Mouse (Mus musculus): ENCODE results near the gene Ablim1. TPM values are rescaled to one million over a fixed set of nuclear protein-coding genes. Genes with fewer than 3 reads are reported as not detected.
A peak's percentile ranks its signal among the peaks of the same experiment; 100 is the strongest.

Gene Ablim1
- polyA plus RNA-seq, 1 experiment from 2014 or later: 29.2 TPM

GRCm38 (mm10) chr19:57358836-57359598 lies 44.3 kb upstream of the Ablim1 start:
- H3K9ac ChIP-seq (ENCODE audit: low read depth, low read length): no peak overlapping the region
- WGBS: 89% methylated on average over 20 of the region's 20 CpGs
- peak overlapping the region; percentile 68 for H3K4me2 ChIP-seq (ENCODE audit: low read depth, low read length)
- H3K27me3 ChIP-seq (replicated peaks; ENCODE audit: control insufficient read depth, insufficient read depth, low read length): no peaks in the 10 kb centered on the region
- peak overlapping the region; percentile 57; the same call in 1 of the 2 replicates for H3K27ac ChIP-seq (ENCODE audit: low read length)
- no peaks in the 10 kb centered on the region for H3K36me3 ChIP-seq (ENCODE audit: control insufficient read depth, insufficient read depth, low read length)
- H3K9me3 ChIP-seq (ENCODE audit: control insufficient read depth, low read length): no peaks in the 10 kb centered on the region
- no peak for ATAC-seq
- H3K4me3 ChIP-seq (ENCODE audit: low read length): peak overlapping the region; percentile 3; the same call in 1 of the 2 replicates
- H3K4me1 ChIP-seq (ENCODE audit: control insufficient read depth, insufficient read depth, low read length): peaks cover 31% of the 10 kb centered on the region

- Histone ChIP-seq H3K27me3 (replicated peaks; ENCODE audit: control insufficient read depth, insufficient read depth, low read length) (no peaks in the 10 kb centered on the region), H3K9ac (ENCODE audit: low read depth, low read length) (no peak overlapping the region), H3K27ac (ENCODE audit: low read length) (peak overlapping the region; percentile 57; the same call in 1 of the 2 replicates), H3K36me3 (ENCODE audit: control insufficient read depth, insufficient read depth, low read length) (no peaks in the 10 kb centered on the region), H3K4me1 (ENCODE audit: control insufficient read depth, insufficient read depth, low read length) (peaks cover 28% of the 10 kb centered on the region), H3K4me2 (ENCODE audit: low read depth, low read length) (peak overlapping the region; percentile 68), H3K9me3 (ENCODE audit: control insufficient read depth, low read length) (no peaks in the 10 kb centered on the region), H3K4me3 (ENCODE audit: low read length) (peak overlapping the region; percentile 3; the same call in 1 of the 2 replicates)
- ATAC-seq: no peak
- 53% methylated on average over 12 of the region's 12 CpGs for WGBS
Observed at GRCm38 (mm10) chr19:57358322-57358721, 43.6 kb upstream of the Ablim1 start.

GRCm38 (mm10) chr19:57357811-57358210 lies 43.1 kb upstream of the Ablim1 start:
- H3K9ac ChIP-seq (ENCODE audit: low read depth, low read length): no peak overlapping the region
- H3K27me3 ChIP-seq (replicated peaks; ENCODE audit: control insufficient read depth, insufficient read depth, low read length): no peaks in the 10 kb centered on the region
- H3K9me3 ChIP-seq (ENCODE audit: control insufficient read depth, low read length): no peaks in the 10 kb centered on the region
- 0 out of 2 replicates have a peak overlapping the region, but pooled peaks have one; percentile 1 for H3K4me3 ChIP-seq (ENCODE audit: low read length)
- no peak for ATAC-seq
- peaks cover 23% of the 10 kb centered on the region for H3K4me1 ChIP-seq (ENCODE audit: control insufficient read depth, insufficient read depth, low read length)
- peak overlapping the region; percentile 57; the same call in 1 of the 2 replicates for H3K27ac ChIP-seq (ENCODE audit: low read length)
- H3K4me2 ChIP-seq (ENCODE audit: low read depth, low read length): no peak overlapping the region
- WGBS: 78% methylated on average over 5 of the region's 5 CpGs
- H3K36me3 ChIP-seq (ENCODE audit: control insufficient read depth, insufficient read depth, low read length): no peaks in the 10 kb centered on the region

GRCm38 (mm10) chr19:57357244-57357643 lies 42.5 kb upstream of the Ablim1 start:
- Histone ChIP-seq H3K27ac (ENCODE audit: low read length) (no peak overlapping the region), H3K9me3 (ENCODE audit: control insufficient read depth, low read length) (no peaks in the 10 kb centered on the region), H3K36me3 (ENCODE audit: control insufficient read depth, insufficient read depth, low read length) (no peaks in the 10 kb centered on the region), H3K9ac (ENCODE audit: low read depth, low read length) (no peak overlapping the region), H3K4me1 (ENCODE audit: control insufficient read depth, insufficient read depth, low read length) (peaks cover 18% of the 10 kb centered on the region; the same call in 1 of the 2 replicates), H3K4me3 (ENCODE audit: low read length) (no peak overlapping the region), H3K27me3 (replicated peaks; ENCODE audit: control insufficient read depth, insufficient read depth, low read length) (no peaks in the 10 kb centered on the region), H3K4me2 (ENCODE audit: low read depth, low read length) (no peak overlapping the region)
- WGBS: 80% methylated on average over 6 of the region's 6 CpGs
- ATAC-seq: no peak

- Histone ChIP-seq H3K27me3 (replicated peaks; ENCODE audit: control insufficient read depth, insufficient read depth, low read length) (no peaks in the 10 kb centered on the region), H3K4me3 (ENCODE audit: low read length) (no peak overlapping the region), H3K4me1 (ENCODE audit: control insufficient read depth, insufficient read depth, low read length) (peaks cover 18% of the 10 kb centered on the region; the same call in 1 of the 2 replicates), H3K36me3 (ENCODE audit: control insufficient read depth, insufficient read depth, low read length) (no peaks in the 10 kb centered on the region), H3K9ac (ENCODE audit: low read depth, low read length) (no peak overlapping the region), H3K27ac (ENCODE audit: low read length) (peak overlapping the region; percentile 76), H3K4me2 (ENCODE audit: low read depth, low read length) (no peak overlapping the region), H3K9me3 (ENCODE audit: control insufficient read depth, low read length) (no peaks in the 10 kb centered on the region)
- WGBS: 50% methylated on average over 7 of the region's 7 CpGs
- ATAC-seq: no peak
Observed at GRCm38 (mm10) chr19:57356273-57356672, 41.6 kb upstream of the Ablim1 start.

GRCm38 (mm10) chr19:57355451-57356251 lies 40.9 kb upstream of the Ablim1 start:
- Histone ChIP-seq H3K4me1 (ENCODE audit: control insufficient read depth, insufficient read depth, low read length) (peaks cover 18% of the 10 kb centered on the region; the same call in 1 of the 2 replicates), H3K27ac (ENCODE audit: low read length) (peak overlapping the region; percentile 76), H3K9me3 (ENCODE audit: control insufficient read depth, low read length) (no peaks in the 10 kb centered on the region), H3K36me3 (ENCODE audit: control insufficient read depth, insufficient read depth, low read length) (no peaks in the 10 kb centered on the region), H3K9ac (ENCODE audit: low read depth, low read length) (no peak overlapping the region), H3K27me3 (replicated peaks; ENCODE audit: control insufficient read depth, insufficient read depth, low read length) (no peaks in the 10 kb centered on the region), H3K4me2 (ENCODE audit: low read depth, low read length) (no peak overlapping the region), H3K4me3 (ENCODE audit: low read length) (no peak overlapping the region)
- 0 out of 2 replicates have a peak, but pooled peaks have one; percentile 22 for ATAC-seq
- WGBS: 53% methylated on average over 16 of the region's 16 CpGs

- H3K4me3 ChIP-seq (ENCODE audit: low read length): no peak overlapping the region
- 64% methylated on average over 6 of the region's 6 CpGs for WGBS
- no peaks in the 10 kb centered on the region for H3K9me3 ChIP-seq (ENCODE audit: control insufficient read depth, low read length)
- H3K27me3 ChIP-seq (replicated peaks; ENCODE audit: control insufficient read depth, insufficient read depth, low read length): no peaks in the 10 kb centered on the region
- peak overlapping the region; percentile 76 for H3K27ac ChIP-seq (ENCODE audit: low read length)
- H3K4me2 ChIP-seq (ENCODE audit: low read depth, low read length): no peak overlapping the region
- ATAC-seq: no peak
- H3K4me1 ChIP-seq (ENCODE audit: control insufficient read depth, insufficient read depth, low read length): peaks cover 18% of the 10 kb centered on the region; the same call in 1 of the 2 replicates
- no peaks in the 10 kb centered on the region for H3K36me3 ChIP-seq (ENCODE audit: control insufficient read depth, insufficient read depth, low read length)
- no peak overlapping the region for H3K9ac ChIP-seq (ENCODE audit: low read depth, low read length)
Observed at GRCm38 (mm10) chr19:57354715-57355114, 40.0 kb upstream of the Ablim1 start.

- 91% methylated on average over 11 of the region's 11 CpGs for WGBS
- H3K27me3 ChIP-seq (replicated peaks; ENCODE audit: control insufficient read depth, insufficient read depth, low read length): no peaks in the 10 kb centered on the region
- H3K36me3 ChIP-seq (ENCODE audit: control insufficient read depth, insufficient read depth, low read length): no peaks in the 10 kb centered on the region
- H3K27ac ChIP-seq (ENCODE audit: low read length): no peak overlapping the region
- no peaks in the 10 kb centered on the region for H3K9me3 ChIP-seq (ENCODE audit: control insufficient read depth, low read length)
- H3K9ac ChIP-seq (ENCODE audit: low read depth, low read length): no peak overlapping the region
- ATAC-seq: no peak
- no peak overlapping the region for H3K4me2 ChIP-seq (ENCODE audit: low read depth, low read length)
- no peak overlapping the region for H3K4me3 ChIP-seq (ENCODE audit: low read length)
- peaks cover 18% of the 10 kb centered on the region; the same call in 1 of the 2 replicates for H3K4me1 ChIP-seq (ENCODE audit: control insufficient read depth, insufficient read depth, low read length)
Observed at GRCm38 (mm10) chr19:57354050-57354449, 39.3 kb upstream of the Ablim1 start.

GRCm38 (mm10) chr19:57353228-57353627 lies 38.5 kb upstream of the Ablim1 start:
- WGBS: 77% methylated on average over 10 of the region's 10 CpGs

More at GRCm38 (mm10) chr19:57353228-57353627, 38.5 kb upstream of the Ablim1 start:
- no peaks in the 10 kb centered on the region for H3K36me3 ChIP-seq (ENCODE audit: control insufficient read depth, insufficient read depth, low read length)
- no peaks in the 10 kb centered on the region for H3K9me3 ChIP-seq (ENCODE audit: control insufficient read depth, low read length)
- no peak overlapping the region for H3K4me2 ChIP-seq (ENCODE audit: low read depth, low read length)
- no peak for ATAC-seq
- H3K27me3 ChIP-seq (replicated peaks; ENCODE audit: control insufficient read depth, insufficient read depth, low read length): no peaks in the 10 kb centered on the region
- H3K4me1 ChIP-seq (ENCODE audit: control insufficient read depth, insufficient read depth, low read length): peaks cover 11% of the 10 kb centered on the region; the same call in 1 of the 2 replicates
- no peak overlapping the region for H3K27ac ChIP-seq (ENCODE audit: low read length)
- no peak overlapping the region for H3K9ac ChIP-seq (ENCODE audit: low read depth, low read length)
- no peak overlapping the region for H3K4me3 ChIP-seq (ENCODE audit: low read length)

Measured in intestine, embryonic 16.5 days (tissue).